Mouse (Mus musculus) C2C12 (cell line): ENCODE data around the gene Sacm1l. TPM values are rescaled to one million over a fixed set of nuclear protein-coding genes. Genes with fewer than 3 reads are reported as not detected.

Source experiments
- H3K27me3 ChIP-seq: one replicate; pipeline ENCODE4 v1.6.1; 2011; ENCODE audit not compliant: control insufficient read depth, insufficient read depth, insufficient read length
- H3K36me3 ChIP-seq: one replicate; pipeline ENCODE4 v1.6.1; 2011; ENCODE audit not compliant: control insufficient read depth, insufficient read depth
- H3K4me3 ChIP-seq: one replicate; pipeline ENCODE4 v1.5.1; 2011; ENCODE audit warnings: mild to moderate bottlenecking, control low read depth; ENCODE audit not compliant: poor library complexity, insufficient read depth, severe bottlenecking
- H3K79me2 ChIP-seq: one replicate; pipeline ENCODE4 v1.6.1; 2011; ENCODE audit not compliant: control insufficient read depth, insufficient read depth
- H3K79me3 ChIP-seq: one replicate; pipeline ENCODE4 v1.6.1; 2011; ENCODE audit warnings: low read depth, control low read depth
- H3ac ChIP-seq: one replicate; pipeline ENCODE3; 2011; ENCODE audit warnings: low read depth; ENCODE audit not compliant: control insufficient read depth, insufficient read length
- CEBPB ChIP-seq: IDR thresholded peaks from one replicate; pipeline ENCODE4 v1.6.1; 2011; ENCODE audit warnings: low read depth, mild to moderate bottlenecking, control low read depth, moderate library complexity
- CTCF ChIP-seq: IDR thresholded peaks from one replicate; pipeline ENCODE4 v1.5.1; 2011; ENCODE audit not compliant: control insufficient read depth, insufficient read depth, insufficient read length
- FOSL1 ChIP-seq: IDR thresholded peaks from one replicate; pipeline ENCODE4 v1.8.0; 2011; ENCODE audit warnings: mild to moderate bottlenecking, low read length; ENCODE audit not compliant: poor library complexity, insufficient read depth, severe bottlenecking
- MAX ChIP-seq: IDR thresholded peaks from one replicate; pipeline ENCODE4 v1.6.1; 2011; ENCODE audit warnings: mild to moderate bottlenecking, control low read depth
- MYOD1 ChIP-seq: IDR thresholded peaks from one replicate; pipeline ENCODE4 v1.6.1; 2011; ENCODE audit warnings: low read depth; ENCODE audit not compliant: control insufficient read depth, insufficient read length
- MYOG ChIP-seq: IDR thresholded peaks from one replicate; pipeline ENCODE4 v1.6.1; 2011; ENCODE audit not compliant: control insufficient read depth, insufficient read length; ENCODE audit errors: extremely low read depth
- USF1 ChIP-seq: IDR thresholded peaks from one replicate; pipeline ENCODE4 v1.6.1; 2011; ENCODE audit warnings: low read depth, mild to moderate bottlenecking, control low read depth, moderate library complexity
- polyA plus RNA-seq: library from polyadenylated mRNA; unstranded; fragments of >200 nt; fragmentation: generic; extraction: Trizol; gene quantifications from one replicate; pipeline ENCODE4 v1.2.1, GENCODE M21; 2012; ENCODE audit warnings: missing spikeins

The Sacm1l gene
- polyA plus RNA-seq, 1 experiment, result 9.1 TPM

DNA sequence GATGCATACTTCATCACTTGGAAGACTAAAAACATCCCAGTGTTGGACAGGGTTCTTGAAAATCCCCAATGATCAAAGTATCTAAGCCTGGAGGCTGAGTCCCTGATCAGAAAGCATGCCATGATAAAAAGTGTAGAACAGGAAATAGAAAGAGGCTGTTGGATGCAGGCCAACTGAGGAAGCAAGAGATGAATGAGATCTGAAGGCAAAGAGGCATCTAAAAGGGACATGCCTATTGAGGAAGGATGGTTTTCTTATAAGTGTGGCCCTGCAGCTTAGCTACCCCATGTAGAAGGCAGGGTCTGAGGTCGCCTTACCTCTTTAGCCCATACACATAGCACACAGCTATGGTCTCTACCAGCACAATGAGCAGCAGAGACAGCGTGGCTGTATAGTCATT is 67.4 kb downstream of the Sacm1l start:
- Histone ChIP-seq H3K27me3 (no peaks in the 10 kb centered on the region), H3K36me3 (peaks cover 6% of the 10 kb centered on the region), H3K4me3 (no peak overlapping the region), H3K79me3 (no peaks in the 10 kb centered on the region), H3K79me2 (no peaks in the 10 kb centered on the region), H3ac (no peak overlapping the region)
- no peak for TF ChIP-seq MYOD1

GRCm38 (mm10) chr9:123597376-123597775 is 67.8 kb downstream of the Sacm1l start:
- peaks cover 6% of the 10 kb centered on the region for H3K36me3 ChIP-seq
- H3K79me3 ChIP-seq, result no peaks in the 10 kb centered on the region
- no peak overlapping the region for H3ac ChIP-seq
- TF ChIP-seq MYOG, result no peak
- no peak for TF ChIP-seq CTCF
- TF ChIP-seq CEBPB, result no peak
- TF ChIP-seq MAX, result no peak
- TF ChIP-seq MYOD1, result no peak
- no peak for TF ChIP-seq USF1
- no peak for TF ChIP-seq FOSL1
- no peaks in the 10 kb centered on the region for H3K79me2 ChIP-seq
- H3K27me3 ChIP-seq, result no peaks in the 10 kb centered on the region
- H3K4me3 ChIP-seq, result no peak overlapping the region

DNA sequence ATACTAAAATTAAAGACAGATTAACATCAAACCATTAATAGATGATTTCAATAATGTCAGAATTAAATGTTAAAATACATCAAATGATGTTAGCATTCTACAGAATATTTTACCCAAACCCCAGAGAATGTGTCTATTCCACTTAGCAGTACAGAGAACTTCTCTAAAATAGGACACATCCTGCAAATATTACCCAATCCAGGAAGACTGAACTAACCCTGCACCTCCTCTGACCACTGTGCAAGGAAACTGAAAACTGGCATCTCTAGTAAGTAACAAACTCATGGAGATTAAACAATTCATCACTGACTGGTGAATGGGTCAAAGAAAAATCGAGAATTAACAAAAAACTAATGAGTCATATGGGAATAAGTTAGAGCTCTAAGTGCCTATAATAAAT is 72.0 kb downstream of the Sacm1l start:
- Histone ChIP-seq H3K27me3 (no peaks in the 10 kb centered on the region), H3K79me3 (no peaks in the 10 kb centered on the region), H3ac (no peak overlapping the region), H3K79me2 (no peaks in the 10 kb centered on the region), H3K4me3 (no peak overlapping the region), H3K36me3 (no peaks in the 10 kb centered on the region)
- TF ChIP-seq FOSL1 (no peak), CTCF (no peak), USF1 (no peak), MYOD1 (no peak), CEBPB (no peak), MYOG (no peak), MAX (no peak)

DNA sequence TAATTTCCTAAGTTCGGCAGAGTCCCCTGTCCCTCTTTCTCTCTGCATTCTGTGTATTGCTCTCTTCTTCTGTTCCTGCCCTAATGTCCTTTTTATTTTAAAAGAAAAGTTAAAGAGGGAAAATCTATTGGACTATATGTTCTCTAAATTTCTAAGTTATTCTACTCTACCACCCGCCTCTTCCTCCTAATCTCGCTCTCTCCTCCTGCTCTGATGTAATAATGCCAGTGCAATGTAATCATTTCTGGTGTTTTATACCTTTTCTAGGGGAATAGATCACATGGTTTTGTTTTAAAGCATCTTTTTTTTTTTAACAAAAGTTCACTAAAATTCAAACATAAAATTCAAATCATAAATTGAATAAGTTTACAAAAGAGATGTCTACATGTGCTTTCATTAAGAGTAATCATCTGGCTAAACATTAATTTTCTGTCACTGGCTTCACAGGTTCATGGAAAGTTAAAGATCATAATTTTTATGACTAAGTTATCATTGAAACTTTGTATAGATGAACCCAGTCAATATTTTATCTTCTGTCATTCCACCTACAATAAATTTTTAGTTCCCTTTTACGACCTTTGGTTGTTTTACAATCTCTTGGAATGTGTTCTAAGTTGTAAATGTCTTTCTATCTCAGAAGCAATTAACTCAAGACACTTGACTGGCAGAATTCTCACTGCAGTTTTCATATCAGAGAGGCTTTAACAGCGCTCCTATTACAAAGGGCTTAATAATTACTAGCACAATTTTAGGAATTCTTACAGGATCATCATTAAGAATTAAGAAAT is 90.9 kb downstream of the Sacm1l start:
- Histone ChIP-seq H3K79me3 (no peaks in the 10 kb centered on the region), H3K79me2 (no peaks in the 10 kb centered on the region)

GRCm38 (mm10) chr9:123624741-123625140 is 95.2 kb downstream of the Sacm1l start:
- no peak for TF ChIP-seq MYOD1
- TF ChIP-seq MYOG, result no peak
- no peak for TF ChIP-seq CEBPB
- no peak for TF ChIP-seq USF1
- no peak for TF ChIP-seq CTCF
- TF ChIP-seq MAX, result no peak
- no peak for TF ChIP-seq FOSL1
- H3K36me3 ChIP-seq, result no peaks in the 10 kb centered on the region
- no peaks in the 10 kb centered on the region for H3K79me2 ChIP-seq
- H3K27me3 ChIP-seq, result peaks cover 3% of the 10 kb centered on the region
- H3K79me3 ChIP-seq, result no peaks in the 10 kb centered on the region
- no peak overlapping the region for H3ac ChIP-seq
- no peak overlapping the region for H3K4me3 ChIP-seq

More for the DNA sequence above, 90.9 kb downstream of the Sacm1l start:
- no peaks in the 10 kb centered on the region for H3K36me3 ChIP-seq
- TF ChIP-seq USF1 (no peak), MAX (no peak), MYOD1 (no peak), CEBPB (no peak), FOSL1 (no peak), CTCF (no peak), MYOG (no peak)
- no peak overlapping the region for H3K4me3 ChIP-seq
- no peak overlapping the region for H3ac ChIP-seq
- H3K27me3 ChIP-seq, result no peaks in the 10 kb centered on the region

DNA sequence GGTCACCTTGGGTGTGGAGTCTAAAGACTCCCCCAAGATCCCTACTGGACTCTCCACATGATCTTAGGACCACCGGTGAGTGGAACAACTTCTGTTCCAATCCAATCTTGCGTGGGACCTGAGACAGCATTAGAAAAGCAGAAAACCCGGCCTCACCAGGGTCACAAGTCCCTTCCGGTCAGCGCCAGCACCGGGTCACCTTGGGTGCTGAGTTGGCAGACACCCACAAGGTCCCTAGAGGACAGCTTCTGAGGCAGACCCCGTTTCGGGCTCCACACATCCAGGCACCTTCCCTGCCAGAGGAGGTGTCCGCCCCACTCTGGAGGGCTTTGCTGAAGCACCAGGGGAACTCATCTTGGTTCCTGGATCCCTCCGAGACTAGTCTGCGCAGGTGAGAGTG is 96.3 kb downstream of the Sacm1l start:
- H3K79me2 ChIP-seq, result no peaks in the 10 kb centered on the region
- no peak for TF ChIP-seq USF1
- TF ChIP-seq CEBPB, result no peak
- no peak for TF ChIP-seq MAX
- TF ChIP-seq MYOD1, result no peak
- TF ChIP-seq FOSL1, result no peak
- no peak for TF ChIP-seq CTCF
- TF ChIP-seq MYOG, result no peak
- no peak overlapping the region for H3K4me3 ChIP-seq
- H3K79me3 ChIP-seq, result no peaks in the 10 kb centered on the region
- no peaks in the 10 kb centered on the region for H3K36me3 ChIP-seq
- H3ac ChIP-seq, result no peak overlapping the region
- H3K27me3 ChIP-seq, result peaks cover 13% of the 10 kb centered on the region
